Mouse (Mus musculus) kidney, postnatal 4 days (tissue): ENCODE measurements at regions not wholly inside any gene's neighbourhood (a gene's known extent, or its start where the extent isn't known, plus 50 kb on each side); places are given as distances from the start of the nearest gene placed in this dataset.
A peak's percentile ranks its signal among the peaks of the same experiment; 100 is the strongest.

Source experiments
- DNase-seq, 2 experiments: peaks; one replicate each; pipeline ENCODE4 v3.0.0; 2021; ENCODE audit warnings: mixed read lengths in 2 of 2

- DNase-seq: peak; percentile 44 to 68
These were observed 73.3 kb downstream of the Vmn2r112 start for GRCm38 (mm10) chr17:22673891-22674622.
